Mouse (Mus musculus) ES-E14 (cell line): ENCODE results near the gene Zmynd12. TPM values are rescaled to one million over a fixed set of nuclear protein-coding genes. Genes with fewer than 3 reads are reported as not detected.

Source experiments
- DNase-seq: peaks from one replicate; pipeline ENCODE4 v3.0.0-alpha.2; 2013; ENCODE audit warnings: low read depth, low spot score
- H3K27ac ChIP-seq: 2 replicates; pipeline ENCODE4 v1.5.1; 2012; ENCODE audit warnings: low read depth, mild to moderate bottlenecking, low read length, moderate library complexity, mixed read lengths; ENCODE audit not compliant: poor library complexity, insufficient read depth, severe bottlenecking
- H3K36me3 ChIP-seq: 2 replicates; pipeline ENCODE4 v1.6.1; 2012; ENCODE audit warnings: mild to moderate bottlenecking, low read length, moderate library complexity, mixed read lengths; ENCODE audit not compliant: control insufficient read depth, poor library complexity, insufficient read depth, severe bottlenecking
- H3K4me1 ChIP-seq, 2 experiments: fragments of 150-350 bp in 1 of 2; sonication (generic) in 1 of 2; 2 replicates each; pipeline ENCODE4 v1.6.1; 2012; ENCODE audit warnings: low read length in 2 of 2, mild to moderate bottlenecking in 1 of 2, mixed read lengths in 1 of 2; ENCODE audit not compliant: control insufficient read depth in 2 of 2, insufficient read depth in 2 of 2, poor library complexity in 1 of 2
- H3K4me3 ChIP-seq, 2 experiments: fragments of 150-350 bp in 1 of 2; sonication (generic) in 1 of 2; 2 replicates each; pipeline ENCODE4 v1.5.1; 2012; ENCODE audit warnings: low read length in 2 of 2, low read depth in 1 of 2, mild to moderate bottlenecking in 1 of 2, mixed read lengths in 1 of 2; ENCODE audit not compliant: insufficient read depth in 1 of 2, poor library complexity in 1 of 2, severe bottlenecking in 1 of 2
- H3K9ac ChIP-seq: 2 replicates; pipeline ENCODE4 v1.6.1; 2012; ENCODE audit warnings: low read depth, mild to moderate bottlenecking, low read length, mixed read lengths; ENCODE audit not compliant: poor library complexity, insufficient read depth, severe bottlenecking
- H3K9me3 ChIP-seq: fragments of 150-350 bp; sonication (generic); 2 replicates; pipeline ENCODE4 v1.6.1; 2012; ENCODE audit warnings: low read depth, mild to moderate bottlenecking, low read length; ENCODE audit not compliant: control insufficient read depth, insufficient read depth
- CHD2 ChIP-seq: IDR thresholded peaks from 2 replicates; pipeline ENCODE4 v1.6.1; 2014; ENCODE audit warnings: mild to moderate bottlenecking, low read depth, low read length, inconsistent platforms
- HCFC1 ChIP-seq: IDR thresholded peaks from 2 replicates; pipeline ENCODE4 v1.6.1; 2012; ENCODE audit warnings: low read length, inconsistent platforms, borderline replicate concordance; ENCODE audit not compliant: insufficient read depth
- MAFK ChIP-seq: IDR thresholded peaks from 2 replicates; pipeline ENCODE4 v1.6.1; 2014; ENCODE audit warnings: mild to moderate bottlenecking, low read depth, low read length, inconsistent platforms; ENCODE audit not compliant: insufficient read depth
- ZC3H11A ChIP-seq: IDR thresholded peaks from 2 replicates; pipeline ENCODE4 v1.6.1; 2012; ENCODE audit warnings: low read depth, mild to moderate bottlenecking, inconsistent platforms, low read length, borderline replicate concordance
- ZNF384 ChIP-seq: IDR thresholded peaks from 2 replicates; pipeline ENCODE4 v1.6.1; 2012; ENCODE audit warnings: low read depth, low read length, inconsistent platforms
- in situ Hi-C, 2 experiments: fragments of 600-800 bp; cut with MboI; formaldehyde crosslinking; loops; one replicate each; pipeline ENCODE4 v1.15.1; 2025; ENCODE audit warnings: low sequenced_read_pairs in 2 of 2, inconsistent platforms in 1 of 2; ENCODE audit not compliant: unreplicated experiment in 2 of 2
- total RNA-seq: library from RNA; depleted of rRNA; stranded (reverse); fragments of 300-350 nt; gene quantifications from 2 replicates; pipeline ENCODE4 v1.2.3, GENCODE M21; 2012

The Zmynd12 gene
- total RNA-seq, 1 experiment: not detected

DNA sequence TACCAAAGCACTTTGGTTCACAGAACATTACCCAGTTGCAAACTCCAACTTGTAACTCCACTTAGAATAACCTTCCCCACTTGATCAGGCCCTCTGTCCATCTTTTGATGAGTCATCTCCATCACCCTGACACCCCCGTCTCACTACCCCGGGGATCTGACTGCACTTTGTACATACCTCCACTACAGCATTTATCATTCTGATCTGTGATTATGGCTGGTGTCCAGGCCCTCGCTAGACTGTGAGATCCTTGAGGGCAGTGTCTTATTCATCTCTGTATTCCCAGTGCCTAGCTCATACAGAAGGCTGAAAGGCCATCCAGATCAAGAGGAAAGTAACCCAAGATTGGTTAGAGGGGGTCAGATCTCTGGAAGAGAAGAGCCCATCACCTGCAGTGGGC is 1.4 kb upstream of the Zmynd12 start:
- Histone ChIP-seq H3K4me1 (peaks cover 0 to 6% of the 10 kb centered on the region in 2 experiments; a peak in 3 of 4 replicates), H3K27ac (no peak overlapping the region), H3K9me3 (no peaks in the 10 kb centered on the region), H3K9ac (peak overlapping the region; percentile 96), H3K4me3 (peak overlapping the region; percentile 88 to 94), H3K36me3 (0 out of 2 replicates have a peak, but pooled peaks cover 2% of the 10 kb centered on the region)
- DNase-seq: no peak
- TF ChIP-seq ZNF384: no peak
- TF ChIP-seq CHD2: no peak
- no peak for TF ChIP-seq MAFK
- TF ChIP-seq HCFC1: no peak
- no peak for TF ChIP-seq ZC3H11A
- in situ Hi-C loops: no loop called here

DNA sequence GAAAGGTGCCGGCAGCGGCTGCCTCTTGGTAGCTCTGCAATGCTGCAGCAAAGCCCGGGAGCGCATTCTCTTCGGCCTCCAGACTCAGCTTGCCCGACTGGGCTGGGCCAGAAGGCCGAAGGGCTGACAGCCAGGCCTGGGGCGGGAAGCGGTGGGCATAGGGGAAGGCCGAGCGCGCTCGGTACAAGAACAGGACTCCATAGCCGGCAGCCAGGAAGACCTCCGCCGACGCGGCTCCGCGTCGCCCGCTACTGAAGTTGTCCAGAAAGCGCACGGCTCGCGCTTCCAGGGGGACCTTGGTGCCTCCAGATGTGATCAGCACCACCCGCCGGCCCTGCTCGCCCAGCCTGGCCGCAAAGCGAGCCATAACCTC is 707 bp upstream of the Zmynd12 start:
- in situ Hi-C loops: no loop called here
- no peak for DNase-seq
- H3K4me1 ChIP-seq: peaks cover 0 to 6% of the 10 kb centered on the region in 2 experiments; a peak in 3 of 4 replicates
- peak overlapping the region; percentile 52; the same call in 1 of the 2 replicates for H3K27ac ChIP-seq
- TF ChIP-seq HCFC1 (no peak), CHD2 (no peak), ZNF384 (no peak), ZC3H11A (no peak), MAFK (no peak)
- H3K9me3 ChIP-seq: no peaks in the 10 kb centered on the region
- peak overlapping the region; percentile 96 for H3K9ac ChIP-seq
- peak overlapping the region; percentile 88 to 94 for H3K4me3 ChIP-seq
- 0 out of 2 replicates have a peak, but pooled peaks cover 2% of the 10 kb centered on the region for H3K36me3 ChIP-seq

DNA sequence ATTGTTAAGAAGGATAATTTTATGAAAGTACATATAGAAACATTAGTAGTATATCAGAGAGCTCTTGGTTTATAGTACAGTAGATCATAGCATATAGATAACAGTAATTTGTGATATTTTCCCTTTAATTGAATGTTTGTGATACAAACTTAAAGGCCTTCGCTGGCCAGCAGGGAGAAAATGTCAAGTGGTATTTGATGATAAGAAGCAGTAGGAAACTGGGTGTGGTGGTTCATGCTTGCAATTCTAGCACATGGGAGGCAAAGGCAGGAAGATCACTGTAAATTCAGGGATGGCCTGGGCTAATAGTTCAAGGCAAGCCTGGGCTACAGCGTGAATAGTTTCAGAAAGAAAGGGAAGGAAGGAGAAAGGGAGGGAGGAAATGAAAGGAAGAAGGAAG is 2.5 kb downstream of the Zmynd12 start:
- H3K36me3 ChIP-seq: no peaks in the 10 kb centered on the region
- DNase-seq: no peak

GRCm38 (mm10) chr4:119425601-119426000 is 3.0 kb downstream of the Zmynd12 start:
- no peak for TF ChIP-seq MAFK
- TF ChIP-seq CHD2: no peak
- TF ChIP-seq ZNF384: no peak
- no peak for TF ChIP-seq HCFC1
- no peak for TF ChIP-seq ZC3H11A
- Histone ChIP-seq H3K9me3 (no peaks in the 10 kb centered on the region), H3K36me3 (no peaks in the 10 kb centered on the region), H3K9ac (no peak overlapping the region), H3K27ac (no peak overlapping the region), H3K4me3 (no peak overlapping the region), H3K4me1 (peaks cover 0 to 6% of the 10 kb centered on the region in 2 experiments; a peak in 3 of 4 replicates)
- DNase-seq: no peak
- in situ Hi-C loops: no loop called here

More for the DNA sequence above, 2.5 kb downstream of the Zmynd12 start:
- peaks cover 0 to 6% of the 10 kb centered on the region in 2 experiments; a peak in 3 of 4 replicates for H3K4me1 ChIP-seq
- in situ Hi-C loops: no loop called here
- no peak overlapping the region for H3K27ac ChIP-seq
- no peak overlapping the region for H3K9ac ChIP-seq
- no peak overlapping the region for H3K4me3 ChIP-seq
- H3K9me3 ChIP-seq: no peaks in the 10 kb centered on the region
- TF ChIP-seq ZNF384 (no peak), MAFK (no peak), CHD2 (no peak), ZC3H11A (no peak), HCFC1 (no peak)

- Histone ChIP-seq H3K36me3 (no peaks in the 10 kb centered on the region), H3K4me1 (peaks cover 0 to 2% of the 10 kb centered on the region in 2 experiments; a peak in 2 of 4 replicates), H3K9ac (no peak overlapping the region), H3K27ac (no peak overlapping the region), H3K9me3 (no peaks in the 10 kb centered on the region), H3K4me3 (no peak overlapping the region)
- no peak for DNase-seq
- in situ Hi-C loops: no loop called here
- TF ChIP-seq ZNF384: no peak
These were observed 5.1 kb downstream of the Zmynd12 start for GRCm38 (mm10) chr4:119427680-119428079.
